Mouse (Mus musculus) MEL (cell line): ENCODE data around the gene 5730596B20Rik. TPM values are rescaled to one million over a fixed set of nuclear protein-coding genes. Genes with fewer than 3 reads are reported as not detected.

Source experiments
- DNase-seq: peaks from one replicate; pipeline ENCODE4 v3.0.0; 2011; ENCODE audit warnings: low read depth, low spot score
- H3K27ac ChIP-seq: 2 replicates; pipeline ENCODE4 v1.5.1; 2012; ENCODE audit warnings: low read depth, mild to moderate bottlenecking, control low read depth, low read length, moderate library complexity; ENCODE audit not compliant: control insufficient read depth
- H3K27me3 ChIP-seq, 2 experiments: fragments of 150-350 bp in 1 of 2; sonication (generic) in 1 of 2; 2 replicates each; pipeline ENCODE4 v1.6.1; 2012; ENCODE audit warnings: low read length in 2 of 2, mild to moderate bottlenecking in 2 of 2, improper control_type of control experiment in 1 of 2, moderate library complexity in 1 of 2; ENCODE audit not compliant: insufficient read depth in 2 of 2, control insufficient read depth in 1 of 2
- H3K36me3 ChIP-seq, 2 experiments: 2 replicates each; pipeline ENCODE4 v1.6.1; 2012 to 2014; ENCODE audit warnings: low read length in 2 of 2, improper control_type of control experiment in 1 of 2, inconsistent platforms in 1 of 2, mild to moderate bottlenecking in 1 of 2; ENCODE audit not compliant: insufficient read depth in 2 of 2, control insufficient read depth in 1 of 2
- H3K4me1 ChIP-seq, 2 experiments: fragments of 150-350 bp in 1 of 2; sonication (generic) in 1 of 2; 2 replicates each; pipeline ENCODE4 v1.6.1; 2012; ENCODE audit warnings: low read length in 2 of 2, improper control_type of control experiment in 1 of 2, mild to moderate bottlenecking in 1 of 2; ENCODE audit not compliant: insufficient read depth in 2 of 2, control insufficient read depth in 1 of 2
- H3K4me3 ChIP-seq, 2 experiments: fragments of 150-350 bp in 1 of 2; sonication (generic) in 1 of 2; 2 replicates each; pipeline ENCODE4 v1.5.1; 2012; ENCODE audit warnings: low read depth in 2 of 2, low read length in 2 of 2, mild to moderate bottlenecking in 2 of 2, moderate library complexity in 2 of 2, control low read depth in 1 of 2, improper control_type of control experiment in 1 of 2; ENCODE audit not compliant: control insufficient read depth in 1 of 2, insufficient read depth in 1 of 2
- H3K79me2 ChIP-seq: 2 replicates; pipeline ENCODE4 v1.6.1; 2012; ENCODE audit warnings: mild to moderate bottlenecking, low read length, moderate library complexity; ENCODE audit not compliant: control insufficient read depth, poor library complexity, insufficient read depth
- H3K9ac ChIP-seq: 2 replicates; pipeline ENCODE4 v1.6.1; 2012; ENCODE audit warnings: low read depth, mild to moderate bottlenecking, control low read depth, low read length, moderate library complexity; ENCODE audit not compliant: control insufficient read depth, poor library complexity, severe bottlenecking
- H3K9me3 ChIP-seq: fragments of 150-350 bp; sonication (generic); replicated peaks from 2 replicates; pipeline ENCODE4 v1.6.1; 2012; ENCODE audit warnings: mild to moderate bottlenecking, low read length, improper control_type of control experiment, moderate library complexity; ENCODE audit not compliant: insufficient read depth
- CTCF ChIP-seq, 3 experiments: IDR thresholded peaks in 2 of 3; conservative IDR thresholded peaks in 1 of 3; 2 replicates each; pipeline ENCODE4 v1.5.1; 2011 to 2012; ENCODE audit warnings: low read length in 3 of 3, low read depth in 2 of 3, mild to moderate bottlenecking in 2 of 3, improper control_type of control experiment in 1 of 3, inconsistent platforms in 1 of 3, mixed read lengths in 1 of 3, moderate library complexity in 1 of 3; ENCODE audit not compliant: control insufficient read depth in 1 of 3, insufficient read depth in 1 of 3, poor library complexity in 1 of 3, severe bottlenecking in 1 of 3
- ELF1 ChIP-seq: IDR thresholded peaks from 2 replicates; pipeline ENCODE4 v1.6.1; 2014; ENCODE audit warnings: low read depth, mild to moderate bottlenecking, inconsistent platforms, low read length, improper control_type of control experiment, moderate library complexity
- ETS1 ChIP-seq: IDR thresholded peaks from 2 replicates; pipeline ENCODE4 v1.6.1; 2012; ENCODE audit warnings: low read depth, mild to moderate bottlenecking, inconsistent platforms, low read length, improper control_type of control experiment, moderate library complexity
- GABPA ChIP-seq: IDR thresholded peaks from 2 replicates; pipeline ENCODE4 v1.6.1; 2012; ENCODE audit warnings: low read depth, mild to moderate bottlenecking, inconsistent platforms, low read length, improper control_type of control experiment, moderate library complexity
- HCFC1 ChIP-seq: IDR thresholded peaks from 2 replicates; pipeline ENCODE4 v1.6.1; 2012; ENCODE audit warnings: low read depth, mild to moderate bottlenecking, inconsistent platforms, low read length, improper control_type of control experiment, moderate library complexity
- JUND ChIP-seq: IDR thresholded peaks from 2 replicates; pipeline ENCODE4 v1.6.1; 2011; ENCODE audit warnings: low read depth, mild to moderate bottlenecking, improper control_type of control experiment, low read length
- MYB ChIP-seq: IDR thresholded peaks from 2 replicates; pipeline ENCODE4 v1.6.1; 2011; ENCODE audit warnings: mild to moderate bottlenecking, low read depth, low read length, improper control_type of control experiment
- MYC ChIP-seq: IDR thresholded peaks from 2 replicates; pipeline ENCODE4 v1.6.1; 2011; ENCODE audit warnings: low read depth, mild to moderate bottlenecking, low read length, improper control_type of control experiment, moderate library complexity
- NRF1 ChIP-seq: IDR thresholded peaks from 2 replicates; pipeline ENCODE4 v1.6.1; 2014; ENCODE audit warnings: low read depth, mild to moderate bottlenecking, inconsistent platforms, low read length, improper control_type of control experiment, moderate library complexity; ENCODE audit not compliant: poor library complexity, insufficient read depth, severe bottlenecking
- POLR2A ChIP-seq, 2 experiments: IDR thresholded peaks; 2 replicates each; pipeline ENCODE4 v1.6.1; 2011 to 2012; ENCODE audit warnings: low read length in 2 of 2, mild to moderate bottlenecking in 2 of 2, control low read depth in 1 of 2, improper control_type of control experiment in 1 of 2, low read depth in 1 of 2, moderate library complexity in 1 of 2; ENCODE audit not compliant: control insufficient read depth in 1 of 2, insufficient read depth in 1 of 2, poor library complexity in 1 of 2
- POLR2AphosphoS2 ChIP-seq: IDR thresholded peaks from 2 replicates; pipeline ENCODE4 v1.6.1; 2011; ENCODE audit warnings: low read length, improper control_type of control experiment
- POLR2AphosphoS5 ChIP-seq: IDR thresholded peaks from 2 replicates; pipeline ENCODE4 v1.6.1; 2012; ENCODE audit warnings: low read depth, borderline replicate concordance, mild to moderate bottlenecking, inconsistent platforms, low read length, moderate library complexity, mixed read lengths
- RCOR1 ChIP-seq: IDR thresholded peaks from 2 replicates; pipeline ENCODE4 v1.6.1; 2012; ENCODE audit warnings: low read depth, mild to moderate bottlenecking, inconsistent platforms, low read length, improper control_type of control experiment
- SIN3A ChIP-seq: IDR thresholded peaks from 2 replicates; pipeline ENCODE4 v1.6.1; 2012; ENCODE audit warnings: low read length, improper control_type of control experiment, inconsistent platforms
- TAL1 ChIP-seq: IDR thresholded peaks from 2 replicates; pipeline ENCODE4 v1.6.1; 2012; ENCODE audit warnings: mild to moderate bottlenecking, inconsistent platforms, low read length, moderate library complexity, mixed read lengths
- TCF12 ChIP-seq: IDR thresholded peaks from 2 replicates; pipeline ENCODE4 v1.6.1; 2014; ENCODE audit warnings: low read depth, mild to moderate bottlenecking, inconsistent platforms, low read length, improper control_type of control experiment, moderate library complexity
- ZC3H11A ChIP-seq: IDR thresholded peaks from 2 replicates; pipeline ENCODE4 v1.6.1; 2012; ENCODE audit warnings: low read depth, mild to moderate bottlenecking, inconsistent platforms, low read length, improper control_type of control experiment
- polyA plus RNA-seq, 2 experiments: library from polyadenylated mRNA; stranded (reverse) in 1 of 2; unstranded in 1 of 2; fragments of >175 nt in 1 of 2; fragments of >200 nt in 1 of 2; gene quantifications; 2 replicates each; pipeline versions ENCODE4 v1.2.1 to v1.2.4; 2012; ENCODE audit warnings: low replicate concordance in 2 of 2, low read depth in 1 of 2; ENCODE audit not compliant: insufficient read length in 2 of 2, insufficient read depth in 1 of 2, missing spikeins in 1 of 2
- total RNA-seq: library from RNA; depleted of rRNA; stranded (reverse); fragments of 300-350 nt; gene quantifications from 2 replicates; pipeline ENCODE4 v1.2.3, GENCODE M21; 2012

Gene 5730596B20Rik
- total and polyA plus RNA-seq, 3 experiments = not detected

DNA sequence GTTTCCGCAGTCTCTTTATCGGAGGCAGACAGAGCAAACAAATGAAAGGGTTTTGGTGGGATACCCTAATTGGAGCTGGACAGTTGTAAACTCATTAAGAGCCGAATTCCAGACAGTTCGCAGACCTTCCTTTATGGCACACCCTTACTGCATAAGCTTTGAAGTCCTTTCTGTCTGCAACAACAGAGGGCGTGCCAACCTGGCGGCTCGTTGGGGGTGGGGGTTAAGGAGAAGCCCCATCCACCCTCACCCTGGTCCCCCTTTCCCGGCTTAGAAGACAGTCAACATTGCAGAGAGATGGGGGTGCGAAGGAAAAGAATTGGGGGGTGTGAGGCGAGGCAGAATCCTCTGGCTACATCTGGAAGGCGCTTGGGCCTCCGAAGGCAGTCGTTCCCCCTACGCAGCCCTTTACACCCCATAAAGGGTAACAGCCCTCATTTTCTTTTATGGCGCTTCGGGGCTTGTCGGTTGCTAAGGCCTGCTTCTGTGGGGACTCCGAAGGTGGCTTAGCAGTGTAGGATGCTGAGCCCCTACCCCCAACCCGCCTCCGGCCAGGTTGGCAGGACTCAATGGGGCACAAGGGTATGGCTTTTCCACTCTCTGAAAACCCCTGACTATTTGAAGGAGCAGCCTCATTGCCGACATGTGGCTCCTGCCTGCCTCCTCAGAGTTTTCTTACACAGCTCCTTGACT lies 44.8 kb downstream of the 5730596B20Rik start:
- Histone ChIP-seq H3K27me3 (no peaks in the 10 kb centered on the region), H3K4me3 (peak overlapping the region; percentile 24 to 74; a peak in 3 of 4 replicates), H3K4me1 (no peaks in the 10 kb centered on the region), H3K27ac (no peak overlapping the region), H3K9me3 (no peaks in the 10 kb centered on the region), H3K79me2 (no peaks in the 10 kb centered on the region), H3K36me3 (no peaks in the 10 kb centered on the region), H3K9ac (peak overlapping the region; percentile 47)
- DNase-seq = no peak
- no peak for TF ChIP-seq SIN3A
- TF ChIP-seq GABPA = no peak
- TF ChIP-seq CTCF (IDR thresholded peaks at IDR 0.05 in 2 of 3, conservative IDR thresholded peaks at IDR 0.05 in 1 of 3; ENCODE audit: control insufficient read depth in 1 of 3, insufficient read depth in 1 of 3, low read depth in 2 of 3, low read length in 3 of 3, poor library complexity in 1 of 3, severe bottlenecking in 1 of 3) = no peak
- TF ChIP-seq ELF1 = no peak
- TF ChIP-seq RCOR1 = no peak
- no peak for TF ChIP-seq JUND
- TF ChIP-seq NRF1 = no peak
- TF ChIP-seq HCFC1 = no peak
- TF ChIP-seq POLR2AphosphoS2 = no peak
- no peak for TF ChIP-seq ETS1

GRCm38 (mm10) chr6:52222729-52223128 lies 45.4 kb downstream of the 5730596B20Rik start:
- Histone ChIP-seq H3K4me3 (no peak overlapping the region), H3K79me2 (no peaks in the 10 kb centered on the region), H3K27me3 (no peaks in the 10 kb centered on the region), H3K27ac (no peak overlapping the region), H3K9me3 (no peaks in the 10 kb centered on the region), H3K36me3 (no peaks in the 10 kb centered on the region), H3K9ac (no peak overlapping the region), H3K4me1 (no peaks in the 10 kb centered on the region)
- TF ChIP-seq MYB (no peak), POLR2AphosphoS5 (no peak), POLR2A (IDR thresholded peaks at IDR 0.05; ENCODE audit: control insufficient read depth in 1 of 2, insufficient read depth in 1 of 2, low read depth in 1 of 2, low read length in 2 of 2, poor library complexity in 1 of 2) (no peak), SIN3A (no peak), MYC (no peak), TAL1 (no peak), TCF12 (no peak), ZC3H11A (no peak), HCFC1 (no peak)
- no peak for DNase-seq
